Mouse (Mus musculus) urinary bladder, postnatal 14 days (tissue): ENCODE measurements at regions not wholly inside any gene's neighbourhood (a gene's known extent, or its start where the extent isn't known, plus 50 kb on each side); places are given as distances from the start of the nearest gene placed in this dataset.

Experiments used
- DNase-seq: peaks from one replicate; pipeline ENCODE4 v3.0.0; 2021; ENCODE audit warnings: low spot score

DNA sequence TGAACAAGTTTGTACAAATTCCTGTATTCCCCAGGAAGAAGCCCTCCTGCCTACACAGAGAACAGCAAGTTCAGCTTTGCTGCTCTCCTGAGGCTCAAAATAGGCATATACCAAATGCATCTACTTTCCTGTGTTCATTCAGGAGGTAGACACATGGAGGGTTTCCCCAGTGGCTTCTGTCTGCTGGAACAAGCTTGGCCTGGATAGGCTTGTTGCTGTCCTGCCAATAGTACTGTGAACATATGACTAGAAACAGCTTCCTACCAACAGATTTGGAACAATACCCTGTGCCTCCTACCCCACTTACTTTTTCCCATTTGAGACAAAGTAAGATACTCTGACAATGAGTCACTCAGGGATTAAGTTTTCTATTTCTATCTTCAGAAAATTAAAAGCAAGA lies 93.8 kb upstream of the Wdpcp start:
- no peak for DNase-seq

DNA sequence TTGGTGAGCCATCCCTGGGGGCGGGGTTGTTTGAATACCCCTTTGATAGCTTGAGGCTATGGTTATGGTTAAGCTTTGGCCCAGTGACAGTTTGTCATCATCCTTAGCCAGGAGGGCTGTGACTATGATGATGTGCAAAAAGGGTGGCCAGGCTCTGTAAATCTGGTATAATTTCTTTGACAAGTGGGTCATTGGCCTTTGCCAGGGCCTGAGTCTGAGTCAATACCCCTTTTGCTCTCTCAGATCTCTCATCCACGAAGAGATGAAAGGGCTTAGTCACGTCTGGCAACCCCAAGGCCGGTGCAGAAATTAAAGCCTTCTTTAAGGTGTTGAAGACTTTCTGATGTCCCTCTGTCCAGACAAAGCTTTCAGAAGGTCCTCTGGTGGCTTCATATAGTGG lies 99.7 kb upstream of the Ugp2 start:
- no peak for DNase-seq

DNA sequence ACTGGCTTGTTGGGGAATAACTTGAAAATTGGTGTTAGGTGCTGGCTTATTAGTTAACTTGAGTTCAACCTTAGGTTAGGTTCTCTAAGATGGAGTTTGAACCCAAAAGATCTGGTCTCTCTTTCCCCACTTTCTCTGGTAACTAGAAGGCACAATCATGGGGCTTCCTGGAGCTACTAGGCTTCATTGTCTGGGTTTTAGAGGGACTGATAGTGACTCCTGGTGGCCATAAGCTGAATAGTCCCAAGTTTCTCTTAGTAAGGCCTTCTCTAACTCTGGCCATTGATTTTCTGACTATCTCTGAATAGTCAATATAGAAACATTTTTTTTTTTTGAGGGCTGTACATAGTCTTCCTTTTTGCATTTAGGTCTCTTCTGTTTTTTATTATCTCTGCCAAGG lies 97.5 kb upstream of the Ugp2 start:
- no peak for DNase-seq

DNA sequence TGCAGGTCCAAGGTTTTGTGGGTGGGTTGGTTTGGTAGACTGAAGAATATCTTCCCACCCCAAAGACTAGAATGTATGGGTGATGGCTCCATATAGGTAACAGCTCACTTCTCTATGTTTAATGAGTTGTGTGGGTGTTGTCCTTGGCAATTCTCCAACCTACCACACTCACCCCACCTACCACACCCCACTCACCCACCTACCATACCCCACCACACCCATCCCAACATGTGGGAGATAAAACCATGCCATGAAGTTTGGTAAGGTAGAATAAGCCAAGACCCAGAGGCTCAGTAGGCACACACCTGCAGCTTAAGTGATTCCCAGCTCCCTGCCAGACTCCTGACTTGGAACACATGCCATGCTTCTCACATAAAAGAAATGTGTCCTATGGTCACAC lies 89.0 kb upstream of the Ugp2 start:
- DNase-seq: no peak

- DNase-seq: peak; percentile 15
Measured at GRCm38 (mm10) chr11:21453308-21454106, 82.5 kb upstream of the Ugp2 start.

GRCm38 (mm10) chr11:21433726-21434125 lies 62.7 kb upstream of the Ugp2 start:
- no peak for DNase-seq

DNA sequence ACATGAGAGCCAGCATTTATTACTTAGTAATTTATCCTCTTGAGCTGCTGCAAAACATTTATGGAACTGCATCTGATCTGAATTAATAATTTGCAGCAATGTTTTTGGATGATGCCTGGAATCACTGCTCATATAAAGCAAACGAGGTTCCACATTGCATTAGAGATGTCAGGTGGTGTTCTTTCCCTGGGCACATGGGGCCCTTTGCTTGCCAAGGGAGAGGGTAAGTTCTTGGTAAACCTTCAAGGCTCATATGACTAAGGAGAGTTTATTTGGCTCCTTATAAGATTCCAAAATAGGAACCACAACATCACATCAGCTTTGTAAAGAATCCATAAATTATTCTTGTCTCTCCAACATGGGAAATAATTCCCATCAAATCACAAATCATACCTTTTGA lies 59.0 kb upstream of the Ugp2 start:
- DNase-seq: no peak

GRCm38 (mm10) chr11:21428749-21429148 lies 57.7 kb upstream of the Ugp2 start:
- DNase-seq: peak; percentile 38

DNA sequence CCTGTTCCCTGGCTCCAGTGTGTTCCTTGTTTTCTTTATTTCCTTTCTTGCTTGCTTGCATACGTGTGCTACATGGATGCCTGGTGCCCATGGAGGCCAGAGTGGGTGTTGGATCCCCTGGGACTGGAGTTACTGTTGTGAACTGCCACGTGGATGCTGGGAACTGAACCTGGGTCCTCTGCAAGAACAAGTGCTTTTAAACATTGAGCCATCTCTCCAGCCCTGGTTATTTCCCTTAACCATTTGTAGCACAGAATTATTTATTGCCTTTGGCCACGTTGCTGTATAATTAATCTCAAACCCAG lies 57.0 kb upstream of the Ugp2 start:
- no peak for DNase-seq

DNA sequence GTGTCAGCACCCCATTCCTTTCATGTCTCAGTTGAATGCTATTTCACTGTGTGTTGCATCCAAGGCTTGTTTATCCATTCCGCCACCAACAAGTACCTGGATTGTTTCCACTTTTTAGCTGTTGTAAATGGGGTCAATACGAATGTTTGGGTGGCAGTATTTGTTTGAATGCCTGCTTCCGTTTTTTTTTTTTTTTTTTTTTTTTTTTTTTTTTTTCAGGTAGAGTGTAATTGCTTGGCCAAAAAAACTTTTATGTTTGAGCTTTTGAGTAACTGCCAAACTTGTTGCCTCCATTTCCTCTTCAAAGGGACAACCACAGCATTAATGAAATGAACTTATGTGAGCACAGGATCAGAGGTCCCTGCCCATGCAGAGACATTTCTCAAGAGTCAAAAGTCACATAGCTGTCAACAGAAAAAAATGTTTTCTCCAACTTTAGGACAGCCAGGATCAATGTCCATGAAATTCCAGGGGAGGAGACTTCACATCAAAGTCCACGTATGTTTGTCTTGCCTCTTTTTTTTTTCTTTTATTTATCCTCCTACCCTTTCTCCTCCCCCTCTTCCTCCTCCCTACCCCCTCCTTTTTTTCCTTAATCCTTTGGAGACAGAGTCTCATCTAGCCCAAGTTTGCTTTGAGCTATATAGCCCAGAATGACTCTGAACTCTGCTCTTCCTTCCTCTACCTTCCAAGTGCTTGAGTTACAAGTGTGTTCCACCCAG lies 56.5 kb upstream of the Ugp2 start:
- no peak for DNase-seq

GRCm38 (mm10) chr11:21425480-21426101 lies 54.6 kb upstream of the Ugp2 start:
- no peak for DNase-seq

- DNase-seq: no peak
Measured at GRCm38 (mm10) chr11:21424345-21424744, 53.3 kb upstream of the Ugp2 start.

DNA sequence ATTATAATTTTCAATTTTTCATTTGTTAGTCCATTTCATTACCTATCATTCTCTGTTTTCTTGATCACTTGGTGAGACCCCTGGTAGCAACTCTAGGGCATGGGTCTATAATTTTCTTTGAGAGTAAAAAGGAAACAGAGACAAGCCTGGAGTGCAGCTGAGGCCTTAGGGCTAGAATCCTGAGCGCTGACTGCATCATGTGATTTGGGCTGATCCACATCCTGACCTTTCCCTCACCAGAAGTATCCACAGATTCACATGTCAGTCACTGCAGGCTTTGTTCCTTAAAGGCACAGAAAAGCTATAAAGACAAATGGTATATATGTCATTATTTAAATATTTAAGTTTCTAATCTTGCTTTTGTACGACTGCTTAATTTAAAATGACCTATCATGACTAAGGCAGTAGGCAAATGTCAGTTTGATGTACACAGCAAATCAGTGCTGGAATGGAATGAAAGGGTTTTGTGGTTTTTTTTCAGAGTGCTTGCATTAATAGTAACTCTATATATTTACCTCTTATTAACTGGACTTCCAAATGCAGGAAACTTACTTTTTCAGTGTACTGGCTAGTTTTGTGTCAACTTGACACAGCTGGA lies 51.4 kb upstream of the Ugp2 start:
- no peak for DNase-seq
